In the genomic region with DNA sequence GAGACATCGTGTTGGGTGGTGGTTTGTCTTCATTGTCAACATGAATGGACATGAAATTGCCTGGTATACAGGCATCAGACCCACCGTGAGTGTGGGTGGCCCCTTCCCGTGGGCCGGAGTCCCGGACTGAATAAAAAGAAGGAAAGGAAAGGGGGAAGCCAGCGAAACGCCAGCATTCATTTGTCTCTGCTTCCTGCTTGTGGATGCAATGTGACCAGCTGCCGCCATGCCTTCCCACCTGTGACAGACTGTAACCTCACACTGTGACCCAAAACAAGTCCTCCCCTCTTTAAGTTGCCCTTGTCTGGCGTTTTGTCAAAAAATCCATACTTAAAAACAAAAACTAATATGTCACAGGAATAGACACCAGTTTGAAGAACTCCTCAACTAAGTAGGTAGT, we compare ENCODE assay signal across 28 mouse cellular contexts.
"Had no signal": no experiment of that assay in that cellular context is flagged by ENCODE, and none has a peak within 500 bp of the region (broad histone marks: within the 10 kb centered on the region; RNA-seq: fewer than 3 reads in every experiment).

No protein-coding gene starts in this region.

- H3K9me3 ChIP-seq: embryonic facial prominence, embryonic 10.5 days; embryonic facial prominence, embryonic 12.5 days; embryonic facial prominence, embryonic 13.5 days; embryonic facial prominence, embryonic 15.5 days; forebrain, embryonic 10.5 days; forebrain, embryonic 12.5 days; forebrain, embryonic 13.5 days; forebrain, embryonic 15.5 days had no signal

- H3K27ac ChIP-seq: embryonic facial prominence, embryonic 10.5 days; embryonic facial prominence, embryonic 12.5 days; embryonic facial prominence, embryonic 13.5 days; embryonic facial prominence, embryonic 15.5 days; forebrain, embryonic 10.5 days; forebrain, embryonic 12.5 days; forebrain, embryonic 13.5 days; forebrain, embryonic 15.5 days; gastrocnemius, adult 2 months; heart, adult 2 months had no signal

- H3K4me2 ChIP-seq: embryonic facial prominence, embryonic 12.5 days; embryonic facial prominence, embryonic 13.5 days; embryonic facial prominence, embryonic 15.5 days; forebrain, embryonic 12.5 days; forebrain, embryonic 13.5 days; forebrain, embryonic 15.5 days had no signal

- DNase-seq: cerebellum, adult 2 months; cerebellum, adult 8-10 months; cerebellum, adult 9-10 months; cerebellum, adult 9-11 months; cerebellum, postnatal 10 days; cerebellum, postnatal 14 days; cerebellum, postnatal 25 days; cerebellum, postnatal 36 days; embryo, embryonic 11 days; forebrain, postnatal 0 days; gastrocnemius, adult 2 months; gastrocnemius, postnatal 10 days; gastrocnemius, postnatal 14 days; gastrocnemius, postnatal 25 days; gastrocnemius, postnatal 36 days; heart, adult 18-20 months; heart, adult 2 months had no signal

- H3K27me3 ChIP-seq: embryonic facial prominence, embryonic 13.5 days; embryonic facial prominence, embryonic 15.5 days; forebrain, embryonic 15.5 days had no signal

- H3K36me3 ChIP-seq: embryonic facial prominence, embryonic 10.5 days; embryonic facial prominence, embryonic 12.5 days; embryonic facial prominence, embryonic 13.5 days; embryonic facial prominence, embryonic 15.5 days; forebrain, embryonic 10.5 days; forebrain, embryonic 12.5 days; forebrain, embryonic 15.5 days had no signal

- H3K9ac ChIP-seq: embryonic facial prominence, embryonic 12.5 days; embryonic facial prominence, embryonic 13.5 days; embryonic facial prominence, embryonic 15.5 days; forebrain, embryonic 12.5 days; forebrain, embryonic 13.5 days; forebrain, embryonic 15.5 days; forebrain, postnatal 0 days had no signal

- H3K4me3 ChIP-seq: embryonic facial prominence, embryonic 10.5 days; embryonic facial prominence, embryonic 12.5 days; embryonic facial prominence, embryonic 13.5 days; embryonic facial prominence, embryonic 15.5 days; erythroblast, embryonic 14.5 days; forebrain, embryonic 10.5 days; forebrain, embryonic 12.5 days; forebrain, embryonic 13.5 days; forebrain, embryonic 15.5 days; gastrocnemius, adult 2 months; heart, adult 2 months had no signal

- H3K4me1 ChIP-seq: embryonic facial prominence, embryonic 15.5 days had no signal

- ATAC-seq: forebrain, embryonic 13.5 days; forebrain, embryonic 14.5 days; forebrain, embryonic 15.5 days; forebrain, embryonic 16.5 days; forebrain, postnatal 0 days had no signal
